Mouse (Mus musculus) B cell, adult 62 days (primary cell): ENCODE data around the gene Cyp4f18. TPM values are rescaled to one million over a fixed set of nuclear protein-coding genes. Genes with fewer than 3 reads are reported as not detected.

ENCODE experiments used
- total RNA-seq: library from RNA; stranded (reverse); gene quantifications from 4 replicates; pipeline ENCODE4 v1.2.4, GENCODE M21; 2023

Gene Cyp4f18
- 168 to 193 TPM (median 171 TPM) in 4 replicates for total RNA-seq

DNA sequence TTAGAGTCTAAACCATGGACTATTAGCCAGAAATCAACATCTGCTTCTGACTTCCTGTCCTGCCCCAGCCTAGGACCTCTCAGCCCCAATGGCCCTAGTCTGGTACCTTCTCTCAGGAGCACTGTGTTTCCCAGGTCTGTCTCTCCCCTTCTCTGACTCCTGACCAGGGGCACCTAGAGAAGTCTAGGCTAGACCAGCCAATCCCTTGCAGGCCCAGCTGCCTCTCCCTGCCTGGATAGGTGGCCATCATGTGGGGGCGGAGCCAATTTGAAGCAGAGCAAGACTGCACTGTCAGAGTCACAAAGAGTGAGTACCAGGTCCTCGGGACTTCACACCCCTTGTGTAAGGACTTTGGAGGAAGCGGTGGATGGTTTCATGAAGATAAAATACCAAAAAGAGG, at the start of gene Cyp4f18:
Cyp4f18 (minus strand) TSS at position 154 of the 400 bp plus-strand sequence.

DNA sequence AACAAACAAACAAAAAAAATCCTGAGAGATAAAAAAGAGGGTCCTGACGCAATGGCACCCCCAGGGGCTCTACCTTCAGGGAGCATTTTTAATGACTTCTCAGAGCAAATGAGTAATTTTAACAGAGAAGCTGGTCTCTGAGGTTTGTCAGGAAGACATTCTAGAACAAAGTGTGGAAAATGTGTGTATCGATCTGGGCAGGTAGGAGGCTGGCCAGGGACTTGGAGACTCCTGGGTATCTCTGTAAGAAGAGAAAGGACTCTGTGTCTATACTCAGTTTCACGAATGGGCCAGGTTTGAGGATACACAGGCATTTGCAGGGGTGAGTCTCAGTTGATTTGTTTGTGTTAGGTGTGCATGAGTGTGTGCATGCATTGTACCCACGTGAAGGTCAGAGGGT, 31.5 kb upstream of the Cyp4f18 start, which contains the start of gene Olfr372:
Olfr372 (plus strand) TSS at position 301 of the 400 bp plus-strand sequence.

DNA sequence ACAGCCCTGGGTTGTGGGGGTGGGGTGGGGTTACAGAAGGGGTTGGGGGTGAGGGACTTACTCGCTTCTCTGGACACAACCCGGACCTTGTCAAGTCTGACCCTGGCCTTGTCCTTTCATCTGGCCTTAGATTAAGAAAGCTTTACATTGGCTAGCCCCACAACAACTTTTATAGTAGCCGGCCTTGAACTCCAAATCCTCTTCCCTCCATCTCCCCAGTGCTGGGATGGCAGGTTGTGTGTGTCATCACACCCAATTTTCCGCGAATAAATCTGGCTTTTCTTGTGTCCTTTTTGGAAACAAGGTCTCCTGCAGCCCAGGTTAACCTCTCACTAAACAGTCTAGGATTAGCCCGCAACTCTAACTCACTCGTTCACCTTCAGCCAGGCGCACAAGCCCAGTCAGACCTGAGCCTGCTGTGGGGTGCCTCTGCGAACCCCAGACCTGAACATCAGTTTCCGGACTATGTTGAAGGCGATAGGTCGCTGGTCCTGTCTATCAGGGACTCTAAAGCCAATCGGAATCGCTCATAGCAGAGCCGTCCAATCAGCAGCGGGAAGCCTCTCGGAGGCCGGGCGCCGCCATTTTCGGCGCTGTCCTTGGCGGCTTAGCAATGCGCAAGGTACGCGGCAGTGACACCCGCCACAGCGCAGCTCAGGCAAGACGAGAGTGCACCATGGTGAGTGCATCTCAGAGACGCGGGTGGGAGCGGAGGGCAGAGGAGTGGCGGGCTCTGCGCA, 58.8 kb downstream of the Cyp4f18 start, which contains the start of gene Zfp961:
Zfp961 (plus strand) TSS at position 557 of the 740 bp plus-strand sequence.

Other genes with a start within 250 kb of the Cyp4f18 start
- 9.1 to 12.8 TPM (median 10.5 TPM) in 4 replicates for gene Zfp709, start 127.6 kb downstream of the Cyp4f18 start, total RNA-seq
- gene Zfp882, start 101.0 kb downstream of the Cyp4f18 start, total RNA-seq = 7.6 to 11.5 TPM (median 10.1 TPM) in 4 replicates
- gene Zfp617, start 101.0 kb downstream of the Cyp4f18 start, total RNA-seq = 7.3 to 13.1 TPM (median 9.7 TPM) in 4 replicates
- 19.1 to 30.5 TPM (median 22.9 TPM) in 4 replicates for gene Zfp961, start 58.6 kb downstream of the Cyp4f18 start, total RNA-seq
- not detected in 4 replicates for gene Olfr372, start 31.6 kb upstream of the Cyp4f18 start, total RNA-seq
- gene Olfr373, start 73.6 kb upstream of the Cyp4f18 start, total RNA-seq = 0.14 TPM in 1 of 4 replicates, not detected in the others
- gene Olfr374, start 97.4 kb upstream of the Cyp4f18 start, total RNA-seq = not detected in 4 replicates
- gene Tpm4, start 125.3 kb upstream of the Cyp4f18 start, total RNA-seq = 223 to 253 TPM (median 239 TPM) in 4 replicates
- gene Rab8a, start 151.6 kb upstream of the Cyp4f18 start, total RNA-seq = 132 to 148 TPM (median 134 TPM) in 4 replicates
- gene Hsh2d, start 180.0 kb upstream of the Cyp4f18 start, total RNA-seq = 21.6 to 28.9 TPM (median 26.7 TPM) in 4 replicates
- 0.77 TPM in 1 of 4 replicates, not detected in the others for gene Cib3, start 203.2 kb upstream of the Cyp4f18 start, total RNA-seq
- gene Gm11034, start 204.0 kb upstream of the Cyp4f18 start, total RNA-seq = not detected in 4 replicates
- gene Fam32a, start 210.1 kb upstream of the Cyp4f18 start, total RNA-seq = 87.0 to 93.7 TPM (median 88.0 TPM) in 4 replicates
- gene Ap1m1, start 230.4 kb upstream of the Cyp4f18 start, total RNA-seq = 204 to 215 TPM (median 205 TPM) in 4 replicates